Mouse (Mus musculus) CH12F3 (cell line): ENCODE data around the gene Itpr2.

ENCODE experiments used
- in situ Hi-C: fragments of 300-500 bp; cut with MboI; formaldehyde crosslinking; loops from 2 replicates; pipeline ENCODE4 v1.14.3; 2020; ENCODE audit warnings: low sequenced_read_pairs

Itpr2 gene

GRCm38 (mm10) chr6:146272253-146273036 is 229.6 kb downstream of the Itpr2 start:
- in situ Hi-C loops: loop anchor here (10.0 kb wide), 1 partner anchor 438 kb away; no protein-coding TSS in a partner anchor

GRCm38 (mm10) chr6:146270776-146271533 is 231.1 kb downstream of the Itpr2 start:
- in situ Hi-C loops: loop anchor here (10.0 kb wide), 1 partner anchor 436 kb away; no protein-coding TSS in a partner anchor

GRCm38 (mm10) chr6:146270162-146270561 is 231.9 kb downstream of the Itpr2 start:
- in situ Hi-C loops: loop anchor here (10.0 kb wide), 1 partner anchor 435 kb away; no protein-coding TSS in a partner anchor

- in situ Hi-C loops: no loop called here
Measured at GRCm38 (mm10) chr6:146269291-146269690, 232.7 kb downstream of the Itpr2 start.

- in situ Hi-C loops: no loop called here
Measured at GRCm38 (mm10) chr6:146260674-146261376, 241.2 kb downstream of the Itpr2 start.

- in situ Hi-C loops: no loop called here
Measured at GRCm38 (mm10) chr6:146258751-146259150, 243.3 kb downstream of the Itpr2 start.

GRCm38 (mm10) chr6:146258261-146258660 is 243.8 kb downstream of the Itpr2 start:
- in situ Hi-C loops: no loop called here

- in situ Hi-C loops: no loop called here
Measured at GRCm38 (mm10) chr6:146256947-146257670, 244.9 kb downstream of the Itpr2 start.

GRCm38 (mm10) chr6:146256401-146256800 is 245.6 kb downstream of the Itpr2 start:
- in situ Hi-C loops: no loop called here

- in situ Hi-C loops: no loop called here
Measured at GRCm38 (mm10) chr6:146255656-146256055, 246.4 kb downstream of the Itpr2 start.

- in situ Hi-C loops: no loop called here
Measured at GRCm38 (mm10) chr6:146254931-146255330, 247.1 kb downstream of the Itpr2 start.

GRCm38 (mm10) chr6:146254216-146254820 is 247.7 kb downstream of the Itpr2 start:
- in situ Hi-C loops: no loop called here

GRCm38 (mm10) chr6:146249096-146249495 is 252.9 kb downstream of the Itpr2 start:
- in situ Hi-C loops: no loop called here

GRCm38 (mm10) chr6:146248341-146248740 is 253.7 kb downstream of the Itpr2 start:
- in situ Hi-C loops: no loop called here

- in situ Hi-C loops: no loop called here
Measured at GRCm38 (mm10) chr6:146247906-146248305, 254.1 kb downstream of the Itpr2 start.

GRCm38 (mm10) chr6:146246368-146246767 is 255.7 kb downstream of the Itpr2 start:
- in situ Hi-C loops: no loop called here

GRCm38 (mm10) chr6:146245888-146246287 is 256.1 kb downstream of the Itpr2 start:
- in situ Hi-C loops: no loop called here

GRCm38 (mm10) chr6:146243068-146243467 is 259.0 kb downstream of the Itpr2 start:
- in situ Hi-C loops: no loop called here

GRCm38 (mm10) chr6:146241336-146241735 is 260.7 kb downstream of the Itpr2 start:
- in situ Hi-C loops: no loop called here

- in situ Hi-C loops: no loop called here
Measured at GRCm38 (mm10) chr6:146235165-146235564, 266.9 kb downstream of the Itpr2 start.
